Mouse (Mus musculus) heart, adult 18-20 months (tissue): ENCODE measurements around the gene Gm49336. TPM values are rescaled to one million over a fixed set of nuclear protein-coding genes. Genes with fewer than 3 reads are reported as not detected.

Experiments used
- DNase-seq, 2 experiments: peaks; one replicate each; pipeline ENCODE4 v3.0.0; 2021 to 2022; ENCODE audit warnings: mixed read lengths in 1 of 2
- long read RNA-seq, 2 experiments: library from polyadenylated mRNA; stranded (forward); transcript quantifications; one replicate each; pipeline ENCODE4 v2.0.0; 2021
- total RNA-seq, 2 experiments: library from RNA; stranded (reverse); gene quantifications; 2 replicates each; pipeline ENCODE4 v1.2.3; 2021

Gm49336 gene
- total RNA-seq = 10 to 100 TPM; 26.4 to 28.0 TPM
- long read RNA-seq, experiment 1, transcript Gm49336-201 (15 exons, 3,913 nt) = major isoform, 12 of 16 reads
- long read RNA-seq, experiment 1, partial matches to known transcripts = 0 of 16 reads
- long read RNA-seq, experiment 1, other reads (novel, unspliced or antisense) = 4 of 16 reads
- long read RNA-seq, experiment 2, partial matches to known transcripts = 0 of 9 reads
- long read RNA-seq, experiment 2, other reads (novel, unspliced or antisense) = 6 of 9 reads

DNA sequence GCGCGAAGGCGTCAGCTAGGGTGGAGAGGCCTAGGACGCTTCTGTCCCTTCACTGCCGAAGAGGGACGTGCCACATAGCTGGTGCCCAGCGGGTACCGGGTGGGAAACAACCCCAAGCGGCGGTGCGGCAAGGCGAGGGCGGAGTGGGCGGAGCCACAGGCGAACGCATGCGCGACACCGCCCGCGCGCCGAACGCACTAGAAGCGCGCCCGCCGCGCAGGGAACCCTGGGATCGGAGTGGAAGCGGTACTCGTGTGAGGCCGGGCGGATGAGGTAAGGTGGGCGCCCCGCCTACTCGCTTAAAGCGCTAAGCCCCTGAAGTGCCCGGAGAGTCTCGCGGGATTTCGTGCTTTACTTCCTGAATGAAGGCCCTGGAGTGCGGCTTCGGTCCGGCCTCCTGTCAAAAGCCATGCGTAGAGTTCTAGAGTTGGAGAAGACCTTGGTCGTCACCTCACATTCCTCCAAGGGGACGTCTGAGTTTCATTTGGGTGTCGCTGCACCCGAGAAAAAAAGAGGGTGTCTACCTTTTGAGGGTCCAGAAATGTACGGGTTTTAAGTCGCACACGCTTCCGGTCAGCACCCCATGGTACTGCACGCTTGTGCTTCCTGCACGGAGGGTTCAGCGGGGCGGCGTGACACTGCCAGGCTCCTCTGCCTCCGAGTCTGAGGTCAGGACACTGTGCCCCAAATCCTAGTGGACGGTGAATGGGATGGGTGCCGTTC lies at the start of gene Gm49336, which contains the start of gene Nupl1:
Gm49336 (minus strand) TSS at position 227 of the 723 bp plus-strand sequence.
Nupl1 (minus strand) TSS at position 151 of the 723 bp plus-strand sequence.
- peak; percentile 98 to 99 for DNase-seq

DNA sequence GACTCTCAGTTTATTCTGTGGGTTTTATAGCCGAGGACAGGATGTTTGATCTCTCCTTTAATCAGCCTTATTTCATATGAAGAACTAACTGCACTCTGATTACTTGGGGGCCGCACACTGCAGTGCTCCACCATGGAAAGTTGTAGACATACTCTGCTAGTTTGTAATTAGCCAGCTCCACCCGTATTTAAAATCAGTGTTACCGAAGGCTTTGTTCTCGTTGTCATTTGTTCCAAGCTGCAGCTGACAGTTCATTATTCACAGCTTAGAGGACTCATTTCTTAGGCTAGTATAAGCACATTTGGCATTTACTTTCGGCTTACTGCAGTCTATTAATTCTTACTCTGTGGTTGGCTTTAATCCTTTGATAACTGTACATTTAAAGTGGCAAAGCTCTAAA lies 49.7 kb upstream of the Gm49336 start:
- no peak for DNase-seq

DNA sequence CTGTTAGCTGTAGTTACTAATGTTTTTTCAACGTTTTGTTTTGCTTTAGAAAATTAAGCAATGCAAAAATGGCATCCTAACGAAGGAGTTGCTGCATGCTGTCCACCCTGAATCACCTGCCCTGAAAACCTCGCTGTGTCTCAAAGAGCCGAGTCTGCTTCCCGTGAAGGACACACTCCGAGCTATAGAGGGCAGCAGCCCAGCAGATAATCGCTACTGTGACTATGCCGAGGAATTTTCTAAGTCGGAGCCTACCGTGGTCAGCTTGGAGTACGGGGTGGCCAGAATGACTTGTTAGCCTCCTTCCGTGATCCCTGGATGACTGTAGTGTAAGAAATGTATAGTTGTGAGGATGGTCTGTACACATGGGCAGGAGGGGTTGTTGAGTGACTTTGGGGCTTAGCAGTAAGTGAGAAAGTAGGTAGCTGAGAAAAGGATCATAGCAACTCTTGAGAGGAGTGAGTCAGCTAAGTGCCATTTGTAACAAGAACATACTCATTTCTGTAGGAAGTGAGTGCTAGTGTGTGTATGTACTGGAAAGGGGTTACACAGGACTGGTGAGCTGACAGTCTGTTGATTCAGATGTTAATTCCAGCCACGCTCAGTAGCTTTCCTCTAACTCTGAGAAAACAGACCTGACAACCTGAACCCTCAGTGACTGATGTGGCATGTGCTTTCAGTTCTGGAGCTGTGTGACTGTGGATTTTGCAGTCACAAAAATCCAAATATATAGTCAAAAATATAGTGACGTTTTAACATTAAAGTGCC lies 49.1 kb upstream of the Gm49336 start:
- DNase-seq = no peak

DNA sequence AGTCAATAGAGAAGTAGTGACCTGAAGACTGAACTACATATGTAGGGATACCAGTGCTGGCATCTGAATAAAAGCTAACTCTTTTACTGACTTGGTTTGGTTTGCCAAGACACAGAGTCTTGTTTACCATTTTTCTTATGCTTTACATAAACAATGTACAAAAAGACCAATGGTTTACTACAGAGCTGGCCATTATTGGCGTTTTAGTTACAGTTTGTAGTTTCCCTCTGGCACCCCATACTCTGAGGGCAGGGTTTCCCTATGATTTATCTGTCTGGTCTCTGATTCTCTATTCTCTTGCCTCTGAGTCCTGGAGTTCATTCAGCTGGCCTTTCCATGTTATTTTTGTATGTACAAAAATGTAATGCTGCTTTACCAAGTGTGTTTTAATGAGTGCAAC lies 44.2 kb upstream of the Gm49336 start:
- DNase-seq = no peak

DNA sequence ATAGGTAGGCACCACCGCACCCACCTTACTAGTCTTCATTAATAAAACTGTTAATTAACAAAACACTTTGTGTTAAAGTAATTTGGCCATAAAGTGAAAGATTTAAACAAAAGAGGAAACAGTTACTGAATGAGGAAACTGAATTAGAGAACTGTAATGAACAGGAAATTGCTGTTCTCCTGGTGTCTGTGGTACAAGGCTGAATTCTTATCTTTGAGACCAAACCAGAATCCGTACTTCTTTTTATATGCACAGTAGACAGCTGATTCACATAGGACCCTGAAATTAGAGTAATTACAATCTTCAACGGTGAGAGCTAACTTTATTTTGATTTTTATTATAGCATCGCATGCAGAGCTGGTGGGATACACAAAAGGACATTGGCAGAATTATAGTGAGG lies 39.1 kb upstream of the Gm49336 start:
- DNase-seq = no peak

DNA sequence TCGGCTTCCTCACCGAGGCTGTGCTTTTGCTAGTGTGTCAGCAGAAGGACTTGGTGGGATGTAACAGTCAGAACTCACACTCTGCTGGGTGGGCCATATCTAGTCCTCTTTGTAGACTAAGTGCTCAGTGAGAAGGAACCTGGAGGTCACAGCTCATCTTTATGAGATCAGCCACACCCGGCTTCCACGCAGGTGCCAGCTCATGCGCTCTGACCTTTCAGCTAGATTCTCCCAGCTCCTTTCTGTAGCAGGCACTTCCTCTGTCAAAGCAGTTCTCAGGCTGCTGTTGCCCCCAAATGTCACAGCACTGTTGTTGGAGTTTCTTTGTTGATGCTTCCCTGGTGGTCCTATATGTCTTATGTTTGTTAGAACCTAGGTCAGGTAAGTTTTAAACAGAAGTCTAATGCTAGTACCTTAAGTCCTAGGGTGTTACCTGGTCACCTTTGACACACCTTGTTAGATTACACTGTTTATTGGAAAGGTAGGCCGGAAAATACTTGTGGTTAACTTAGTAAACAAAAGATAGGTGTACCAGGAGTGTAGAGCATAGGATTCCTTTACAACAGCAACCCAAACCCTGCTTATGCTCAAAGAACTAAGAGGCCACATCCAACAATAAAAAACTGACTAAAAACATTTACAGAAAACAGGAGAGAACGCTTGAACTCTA lies 35.0 kb upstream of the Gm49336 start:
- no peak for DNase-seq

DNA sequence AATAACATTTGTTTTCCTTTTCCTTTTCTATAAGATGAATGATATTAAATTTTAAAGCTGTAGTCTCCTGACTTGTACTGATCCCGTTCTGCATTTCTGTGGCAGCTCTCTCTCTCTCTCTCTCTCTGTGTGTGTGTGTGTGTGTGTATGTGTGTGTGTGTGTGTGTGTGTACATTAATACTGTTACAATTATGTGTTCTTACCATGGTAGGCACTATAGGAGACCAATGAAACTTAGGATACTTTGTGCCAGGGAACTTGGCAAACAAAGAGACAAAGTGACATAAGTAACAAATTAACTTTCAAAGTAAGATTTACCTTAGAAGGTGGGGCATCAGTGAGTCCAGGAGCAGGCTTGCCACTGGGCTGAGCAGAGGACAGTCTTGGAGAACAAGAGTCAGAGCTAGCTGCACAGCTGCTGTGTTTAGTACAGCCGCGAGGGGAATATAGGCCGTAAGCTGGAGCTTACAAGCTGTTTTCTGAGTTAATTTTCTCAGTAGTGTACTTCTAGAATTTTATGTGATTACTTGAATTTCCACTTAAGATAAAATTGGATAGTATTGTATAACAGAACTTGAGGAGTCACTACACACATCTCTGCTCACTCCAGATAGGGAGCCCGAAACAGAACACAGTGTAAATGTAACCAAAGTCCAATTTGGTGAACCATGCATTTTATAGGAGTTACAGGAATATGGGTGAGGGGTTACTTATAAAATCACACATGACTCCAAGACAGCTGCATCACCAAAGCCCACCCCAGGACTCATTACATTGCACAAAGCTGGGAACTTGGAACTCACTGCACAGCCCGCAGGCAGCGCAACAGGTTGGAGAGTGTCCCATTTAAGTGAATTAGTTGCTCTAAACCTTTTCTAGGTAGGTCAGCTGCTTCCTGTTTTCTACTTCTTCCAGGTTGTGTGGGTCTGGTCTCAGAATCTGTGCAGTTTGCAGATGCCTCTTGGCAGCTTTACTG lies 24.3 kb upstream of the Gm49336 start:
- DNase-seq = no peak

DNA sequence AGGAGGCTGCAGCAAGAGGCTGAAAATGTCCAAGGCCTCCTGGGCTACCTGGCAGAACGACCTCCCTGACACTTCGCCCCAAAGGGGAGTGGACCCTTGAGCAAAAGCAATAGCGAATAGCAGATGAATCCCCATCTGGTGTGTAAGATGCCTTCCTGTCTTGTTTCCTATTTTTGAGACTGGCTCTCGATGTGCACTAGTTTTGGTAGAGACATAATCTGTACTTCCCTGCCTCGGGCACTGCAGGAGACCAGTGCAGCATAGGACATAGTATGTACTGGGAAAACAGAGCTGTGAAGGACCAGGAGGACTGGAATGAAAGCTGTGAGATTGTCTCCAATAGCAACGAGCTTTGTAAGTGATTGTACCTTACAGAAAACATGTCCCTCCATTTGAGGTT lies 22.0 kb upstream of the Gm49336 start:
- no peak for DNase-seq

DNA sequence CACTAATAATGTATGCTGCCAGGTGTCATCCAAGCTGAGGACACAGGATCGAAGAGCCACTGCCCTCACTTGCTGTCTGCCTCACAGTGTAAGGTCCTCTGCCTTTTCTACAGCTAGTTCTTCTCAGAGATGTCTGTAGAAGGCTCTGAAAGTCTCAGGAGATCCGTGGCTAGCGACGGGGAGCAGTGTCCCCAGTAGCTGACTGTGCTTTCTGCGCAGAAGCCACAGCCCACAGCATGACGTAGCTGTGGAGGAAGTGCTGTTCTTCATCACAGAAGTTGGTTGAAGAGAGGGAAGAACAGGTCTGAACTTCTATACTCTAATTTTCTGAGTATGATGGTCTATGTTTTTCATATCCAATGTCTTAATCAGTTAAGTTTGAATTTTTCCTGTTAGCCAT lies 18.0 kb upstream of the Gm49336 start:
- DNase-seq = peak in 1 of 2 experiments; percentile 45

DNA sequence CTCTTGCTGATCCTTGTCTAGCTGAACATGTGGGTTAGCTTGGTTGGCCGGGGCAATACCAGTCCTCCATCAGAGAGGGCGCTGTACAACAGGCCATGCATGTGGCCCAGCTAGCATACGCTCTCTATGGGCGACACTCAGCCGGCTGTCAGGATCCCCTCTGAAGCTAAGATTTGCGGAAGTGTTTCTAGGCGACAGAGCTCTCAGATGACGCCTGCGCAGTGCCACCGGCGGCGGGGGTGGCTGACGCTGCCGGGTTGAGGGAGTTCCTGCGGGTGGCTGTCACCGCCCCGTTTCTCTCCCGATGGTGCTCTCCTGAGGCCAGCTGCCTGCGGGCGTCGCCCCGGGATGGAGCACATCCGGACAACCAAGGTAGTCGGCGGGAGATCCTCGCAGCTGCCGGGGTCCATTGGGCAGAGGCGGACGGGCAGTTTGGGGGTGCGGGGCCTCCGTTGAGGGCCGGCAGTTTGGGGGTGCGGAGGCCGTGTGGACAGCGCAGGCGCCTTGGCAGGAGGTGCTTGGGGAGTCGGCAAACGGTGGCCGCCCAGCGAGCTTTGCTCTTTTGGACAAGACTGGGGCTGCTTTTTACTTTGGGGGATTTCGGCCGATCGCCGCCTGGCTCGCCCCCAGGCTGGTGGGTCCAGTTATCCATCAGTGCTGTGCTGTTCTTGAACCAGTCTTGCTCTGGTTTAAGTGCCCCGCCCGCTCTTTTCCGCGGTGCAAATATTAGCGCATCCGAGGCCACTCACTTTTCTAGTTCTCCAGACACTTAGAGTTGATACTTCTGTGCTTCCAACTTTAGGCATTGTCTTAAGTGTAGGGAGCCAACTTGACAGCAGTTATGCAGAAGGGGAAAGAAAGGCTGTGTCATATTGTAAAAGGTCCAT lies 13.9 kb upstream of the Gm49336 start, which contains the start of gene Mtmr6:
Mtmr6 (plus strand) TSS at position 239 of the 887 bp plus-strand sequence.
- DNase-seq = peak; percentile 96 to 97

DNA sequence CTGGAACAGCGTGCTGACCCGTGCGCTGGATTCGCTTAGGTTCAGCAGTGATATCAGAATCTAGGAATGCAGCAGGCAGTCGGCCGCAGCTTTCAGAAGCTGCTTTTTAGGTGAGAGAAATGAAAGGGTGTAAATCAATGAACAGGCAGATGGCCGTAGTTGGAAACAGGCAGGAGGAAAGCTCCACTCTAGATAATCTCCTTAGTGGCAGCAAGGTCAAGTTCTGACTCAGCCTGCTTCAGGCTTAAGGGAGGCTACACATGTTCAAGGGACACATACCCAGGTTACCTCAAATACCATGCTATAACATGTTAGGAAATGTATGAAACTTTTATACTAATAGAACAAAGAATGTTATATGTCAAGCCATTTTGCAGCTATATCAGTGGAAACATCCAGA lies 11.0 kb upstream of the Gm49336 start:
- no peak for DNase-seq

DNA sequence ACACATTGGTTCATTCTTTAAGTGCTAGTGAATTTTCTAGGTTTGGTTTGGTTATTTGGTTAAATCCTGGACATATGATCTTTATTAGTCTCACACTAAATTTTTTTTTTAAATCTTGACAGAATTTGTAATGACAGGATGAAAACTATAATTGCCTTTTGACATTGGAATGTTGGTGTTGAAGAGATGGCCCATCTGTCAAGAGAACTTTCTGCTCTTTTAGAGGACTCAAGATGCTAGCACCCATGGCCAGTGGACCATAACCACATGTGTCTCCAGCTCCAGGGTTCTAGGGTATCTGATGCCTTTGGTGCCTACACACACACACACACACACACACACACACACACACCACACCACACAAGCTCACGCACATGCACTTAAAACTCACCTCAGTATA lies 6.5 kb upstream of the Gm49336 start:
- no peak for DNase-seq

DNA sequence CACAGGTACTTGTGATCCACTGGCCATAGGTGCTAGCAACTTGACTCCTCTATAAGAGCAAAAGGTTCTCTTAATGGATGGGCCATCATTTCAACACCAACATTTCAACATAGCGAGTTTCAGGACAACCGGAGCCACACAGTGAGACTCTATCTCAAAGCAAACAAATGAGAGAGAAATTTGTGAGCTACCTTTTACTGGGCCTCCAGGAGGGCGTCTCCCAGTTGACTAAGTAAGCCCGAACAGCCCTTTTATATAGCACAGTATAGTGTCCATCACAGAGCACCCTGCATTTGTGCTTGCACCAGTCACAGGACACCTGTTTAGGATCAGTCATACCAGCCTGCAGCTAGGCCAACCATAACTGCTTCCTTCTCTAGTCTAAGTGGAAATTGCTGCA lies 5.8 kb upstream of the Gm49336 start:
- DNase-seq = no peak

DNA sequence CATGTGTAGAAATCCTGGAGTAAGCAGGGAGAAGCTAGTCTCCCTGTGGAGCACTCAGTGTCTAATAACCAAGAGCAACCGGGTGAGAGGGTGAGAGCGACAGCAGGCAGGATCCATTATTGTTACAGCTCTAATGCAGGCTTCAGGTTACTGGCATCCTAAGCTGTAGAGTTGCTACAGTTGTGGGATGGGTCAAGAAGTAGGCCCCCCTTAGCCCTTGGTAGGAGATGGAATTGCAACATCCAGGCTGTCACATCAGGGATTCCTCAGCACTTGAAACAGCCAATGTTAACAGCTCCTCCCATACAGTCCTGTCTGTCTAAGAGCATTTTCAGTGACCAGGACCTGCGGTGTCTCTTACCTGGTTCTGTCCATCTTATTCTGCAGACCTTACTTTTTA lies 5.0 kb upstream of the Gm49336 start:
- DNase-seq = no peak

DNA sequence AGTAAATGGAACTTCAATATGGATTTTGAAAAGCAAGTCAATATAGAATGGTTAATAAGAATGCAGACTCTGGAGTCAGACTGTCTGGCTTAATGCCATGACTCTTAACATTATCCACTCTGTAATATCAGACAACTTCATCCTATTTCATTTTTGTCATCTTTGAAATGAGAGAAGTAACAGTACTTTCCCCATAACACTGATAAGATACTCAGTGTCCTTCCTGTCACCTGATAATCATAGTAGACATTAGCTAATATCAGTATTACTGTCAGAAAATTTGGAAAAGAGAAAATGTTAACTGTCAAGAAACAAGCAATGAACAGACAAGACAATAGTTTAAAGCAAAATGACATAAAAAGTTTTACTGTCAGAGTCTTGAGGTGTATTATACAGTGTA lies 3.5 kb upstream of the Gm49336 start:
- no peak for DNase-seq

DNA sequence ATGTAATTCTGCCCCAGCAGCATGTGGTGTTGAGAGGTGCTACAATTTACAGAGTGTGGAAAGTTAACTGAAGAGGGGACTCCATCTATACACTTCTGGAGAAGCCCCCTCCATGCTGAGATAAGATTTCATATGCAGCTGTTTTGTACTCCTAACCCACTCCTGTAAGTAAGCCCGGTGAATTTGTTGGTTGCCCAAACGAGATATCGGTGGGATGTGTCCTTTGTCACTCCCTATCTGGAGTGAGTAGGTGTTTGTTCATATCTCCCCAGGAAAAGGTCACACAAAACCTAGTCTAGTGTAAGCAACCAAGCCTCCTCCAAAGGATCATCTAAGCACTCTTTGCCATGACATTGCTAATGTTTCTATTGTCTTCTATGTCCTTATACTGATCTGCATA lies 2.2 kb upstream of the Gm49336 start:
- DNase-seq = no peak

DNA sequence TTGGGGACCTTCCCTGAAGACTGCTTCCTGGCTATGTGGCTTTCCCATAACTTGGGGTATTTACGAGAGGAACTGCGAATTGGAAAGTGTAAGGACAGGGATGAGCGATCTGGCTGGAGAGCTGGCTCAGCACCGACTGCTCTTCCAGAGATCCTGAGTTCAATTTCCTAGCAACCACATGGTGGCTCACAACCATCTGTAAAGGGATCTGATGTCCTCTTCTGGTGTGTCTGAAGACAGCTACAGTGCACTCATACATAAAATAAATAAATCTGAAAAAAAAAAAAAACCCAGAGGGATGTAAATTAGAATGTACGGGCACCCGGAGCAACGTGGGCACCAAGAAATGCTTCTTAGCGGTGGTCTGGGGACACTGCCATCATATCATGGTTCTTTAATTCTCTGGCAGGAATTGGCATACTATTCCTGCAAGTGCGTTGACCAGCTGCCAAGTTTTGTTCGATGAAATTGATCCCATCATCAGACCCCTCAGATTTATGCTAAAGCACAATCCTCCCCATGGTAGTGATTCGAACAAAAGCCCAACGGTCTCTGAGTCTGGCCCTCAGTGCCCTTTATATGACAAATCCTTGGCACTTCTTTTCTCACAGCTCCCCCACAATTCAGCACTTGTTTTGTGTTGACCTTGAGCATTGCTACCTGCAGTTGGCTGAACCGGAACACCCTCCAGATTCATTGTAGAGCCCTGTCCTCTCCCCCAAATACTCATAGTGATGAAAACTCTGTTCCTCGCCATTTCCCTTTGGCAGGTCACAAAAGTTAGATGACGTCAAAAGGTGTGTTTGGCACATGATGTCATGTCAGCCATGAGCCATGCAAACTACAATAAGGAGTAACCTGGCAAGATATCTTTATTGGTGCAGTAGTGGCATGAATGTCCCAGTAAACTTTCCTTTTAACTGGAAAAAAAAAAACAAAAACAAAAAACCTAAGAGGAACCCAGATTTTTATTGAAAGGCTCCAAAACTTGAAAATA lies 995 bp upstream of the Gm49336 start:
- peak in 1 of 2 experiments; percentile 13 for DNase-seq

DNA sequence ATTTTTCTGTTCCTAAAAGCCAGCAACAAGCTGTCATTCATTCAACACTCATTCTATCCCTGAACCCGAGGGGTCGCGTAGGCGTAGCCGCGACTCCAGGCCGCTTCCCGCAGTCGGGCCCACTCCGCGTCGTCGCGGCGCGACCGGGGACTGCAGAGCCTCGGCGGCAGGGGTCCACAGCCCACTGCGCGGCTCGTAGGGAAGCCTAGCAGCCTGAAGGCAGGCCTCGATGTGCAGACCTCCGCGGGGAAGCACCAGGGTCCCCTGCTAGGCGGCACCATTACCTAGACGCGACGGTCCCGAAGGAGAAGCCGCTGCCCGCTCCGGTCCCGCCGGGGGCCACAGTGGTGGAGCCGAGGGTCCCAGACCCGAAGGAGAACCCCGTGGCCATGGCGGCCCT lies 428 bp downstream of the Gm49336 start:
- DNase-seq = no peak

DNA sequence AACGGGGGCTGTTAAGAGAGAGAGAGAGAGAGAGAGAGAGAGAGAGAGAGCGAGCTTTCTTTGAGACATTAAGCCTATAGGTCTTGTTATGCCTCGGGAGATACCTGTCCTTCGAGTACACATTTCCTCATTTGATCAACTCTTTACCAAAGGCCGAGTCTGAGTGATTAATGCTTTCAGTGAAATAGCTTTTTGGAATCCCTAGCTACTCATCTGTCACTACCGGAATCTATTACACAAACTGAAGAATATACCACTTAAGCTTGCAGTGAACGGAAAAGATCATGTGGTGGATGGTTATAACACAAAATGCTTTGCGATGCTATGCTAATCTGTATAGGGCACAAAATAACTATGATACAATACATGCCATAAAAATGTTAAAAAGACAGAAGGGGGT lies 941 bp downstream of the Gm49336 start:
- no peak for DNase-seq
